Mouse (Mus musculus): Measurements from ENCODE around the gene Arl6. TPM values are rescaled to one million over a fixed set of nuclear protein-coding genes. Genes with fewer than 3 reads are reported as not detected.

Gene Arl6
- 41.6 and 43.4 TPM in 2 replicates for polyA plus RNA-seq (2016; fragmentation: Nextera tagmentation; extraction: Ambion mirVana)

- H3K27ac ChIP-seq (replicated peaks) = peak within 1 kb of the TSS; percentile 97
- peak; percentile 95 for DNase-seq (ENCODE audit: low spot score)
- H3K9me3 ChIP-seq = no peaks in the 10 kb centered on the region
- WGBS = under 1% methylated on average over 46 of the region's 46 CpGs
- H3K27me3 ChIP-seq (replicated peaks; ENCODE audit: low read depth, poor library complexity, severe bottlenecking) = no peaks in the 10 kb centered on the region
- H3K4me1 ChIP-seq = peaks cover 9% of the 10 kb centered on the region
- no peaks in the 10 kb centered on the region for H3K36me3 ChIP-seq (replicated peaks)
- peak within 1 kb of the TSS; percentile 82 for H3K4me3 ChIP-seq
These were observed at the start of gene Arl6 for GRCm38 (mm10) chr16:59639102-59639691. Arl6 (minus strand) TSS chr16:59639391.

GRCm38 (mm10) chr16:59685135-59685534 lies 45.9 kb upstream of the Arl6 start:
- no peak overlapping the region for H3K4me3 ChIP-seq
- WGBS = 82% methylated on average over 5 of the region's 5 CpGs
- no peaks in the 10 kb centered on the region for H3K4me1 ChIP-seq
- DNase-seq (ENCODE audit: low spot score) = no peak
- H3K36me3 ChIP-seq (replicated peaks) = no peaks in the 10 kb centered on the region
- H3K27me3 ChIP-seq (replicated peaks; ENCODE audit: low read depth, poor library complexity, severe bottlenecking) = no peaks in the 10 kb centered on the region
- no peaks in the 10 kb centered on the region for H3K9me3 ChIP-seq
- H3K27ac ChIP-seq (replicated peaks) = no peak overlapping the region

- H3K27me3 ChIP-seq (replicated peaks; ENCODE audit: low read depth, poor library complexity, severe bottlenecking) = no peaks in the 10 kb centered on the region
- no peak overlapping the region for H3K27ac ChIP-seq (replicated peaks)
- no peaks in the 10 kb centered on the region for H3K4me1 ChIP-seq
- H3K4me3 ChIP-seq = no peak overlapping the region
- 9% methylated on average over 8 of the region's 8 CpGs for WGBS
- peak; percentile 74 for DNase-seq (ENCODE audit: low spot score)
- H3K36me3 ChIP-seq (replicated peaks) = no peaks in the 10 kb centered on the region
- no peaks in the 10 kb centered on the region for H3K9me3 ChIP-seq
These were observed 44.2 kb upstream of the Arl6 start for GRCm38 (mm10) chr16:59683434-59683833.

- Histone ChIP-seq H3K4me3 (no peak overlapping the region), H3K4me1 (no peaks in the 10 kb centered on the region), H3K27ac (replicated peaks) (no peak overlapping the region), H3K27me3 (replicated peaks; ENCODE audit: low read depth, poor library complexity, severe bottlenecking) (no peaks in the 10 kb centered on the region), H3K36me3 (replicated peaks) (no peaks in the 10 kb centered on the region), H3K9me3 (no peaks in the 10 kb centered on the region)
- no peak for DNase-seq (ENCODE audit: low spot score)
- WGBS = 87% methylated on average over 8 of the region's 8 CpGs
These were observed 43.2 kb upstream of the Arl6 start for GRCm38 (mm10) chr16:59682216-59682891.

GRCm38 (mm10) chr16:59666938-59667337 lies 27.7 kb upstream of the Arl6 start:
- DNase-seq (ENCODE audit: low spot score) = no peak
- no peaks in the 10 kb centered on the region for H3K36me3 ChIP-seq (replicated peaks)
- no peak overlapping the region for H3K27ac ChIP-seq (replicated peaks)
- WGBS = 88% methylated on average over 2 of the region's 2 CpGs
- no peaks in the 10 kb centered on the region for H3K4me1 ChIP-seq
- H3K4me3 ChIP-seq = no peak overlapping the region
- no peaks in the 10 kb centered on the region for H3K9me3 ChIP-seq
- no peaks in the 10 kb centered on the region for H3K27me3 ChIP-seq (replicated peaks; ENCODE audit: low read depth, poor library complexity, severe bottlenecking)

- Histone ChIP-seq H3K4me3 (no peak overlapping the region), H3K4me1 (no peaks in the 10 kb centered on the region), H3K9me3 (no peaks in the 10 kb centered on the region), H3K36me3 (replicated peaks) (no peaks in the 10 kb centered on the region), H3K27ac (replicated peaks) (no peak overlapping the region), H3K27me3 (replicated peaks; ENCODE audit: low read depth, poor library complexity, severe bottlenecking) (no peaks in the 10 kb centered on the region)
- DNase-seq (ENCODE audit: low spot score) = no peak
- WGBS = 60% methylated on average over 2 of the region's 2 CpGs
These were observed 4.6 kb upstream of the Arl6 start for GRCm38 (mm10) chr16:59643766-59644165.

- DNase-seq (ENCODE audit: low spot score) = no peak
- peak overlapping the region; percentile 82; the same call in 1 of the 2 replicates for H3K4me3 ChIP-seq
- H3K36me3 ChIP-seq (replicated peaks) = no peaks in the 10 kb centered on the region
- peaks cover 9% of the 10 kb centered on the region for H3K4me1 ChIP-seq
- no peaks in the 10 kb centered on the region for H3K27me3 ChIP-seq (replicated peaks; ENCODE audit: low read depth, poor library complexity, severe bottlenecking)
- H3K27ac ChIP-seq (replicated peaks) = no peak overlapping the region
- WGBS = 87% methylated on average over 3 of the region's 3 CpGs
- H3K9me3 ChIP-seq = no peaks in the 10 kb centered on the region
These were observed 794 bp upstream of the Arl6 start for GRCm38 (mm10) chr16:59639985-59640384.

GRCm38 (mm10) chr16:59634598-59634997 lies 4.6 kb downstream of the Arl6 start:
- H3K36me3 ChIP-seq (replicated peaks) = peaks cover 25% of the 10 kb centered on the region
- peaks cover 9% of the 10 kb centered on the region for H3K4me1 ChIP-seq
- DNase-seq (ENCODE audit: low spot score) = no peak
- H3K27me3 ChIP-seq (replicated peaks; ENCODE audit: low read depth, poor library complexity, severe bottlenecking) = no peaks in the 10 kb centered on the region
- WGBS = 89% methylated on average over 2 of the region's 2 CpGs
- H3K27ac ChIP-seq (replicated peaks) = no peak overlapping the region
- no peaks in the 10 kb centered on the region for H3K9me3 ChIP-seq
- H3K4me3 ChIP-seq = no peak overlapping the region

- no peak for DNase-seq (ENCODE audit: low spot score)
- Histone ChIP-seq H3K27ac (replicated peaks) (no peak overlapping the region), H3K4me1 (no peaks in the 10 kb centered on the region), H3K36me3 (replicated peaks) (no peaks in the 10 kb centered on the region; the same call in 1 of the 2 replicates), H3K9me3 (no peaks in the 10 kb centered on the region), H3K4me3 (no peak overlapping the region), H3K27me3 (replicated peaks; ENCODE audit: low read depth, poor library complexity, severe bottlenecking) (no peaks in the 10 kb centered on the region)
- 96% methylated on average over 2 of the region's 2 CpGs for WGBS
These were observed 17.6 kb downstream of the Arl6 start for GRCm38 (mm10) chr16:59621554-59621953.

GRCm38 (mm10) chr16:59617167-59617566 lies 22.0 kb downstream of the Arl6 start:
- Histone ChIP-seq H3K27me3 (replicated peaks; ENCODE audit: low read depth, poor library complexity, severe bottlenecking) (no peaks in the 10 kb centered on the region), H3K4me3 (no peak overlapping the region), H3K9me3 (no peaks in the 10 kb centered on the region), H3K4me1 (no peaks in the 10 kb centered on the region), H3K36me3 (replicated peaks) (no peaks in the 10 kb centered on the region; the same call in 1 of the 2 replicates), H3K27ac (replicated peaks) (no peak overlapping the region)
- DNase-seq (ENCODE audit: low spot score) = no peak
- 41% methylated on average over 3 of the region's 3 CpGs for WGBS

GRCm38 (mm10) chr16:59615675-59616074 lies 23.5 kb downstream of the Arl6 start:
- Histone ChIP-seq H3K27ac (replicated peaks) (no peak overlapping the region), H3K9me3 (no peaks in the 10 kb centered on the region), H3K27me3 (replicated peaks; ENCODE audit: low read depth, poor library complexity, severe bottlenecking) (no peaks in the 10 kb centered on the region), H3K4me1 (no peaks in the 10 kb centered on the region), H3K36me3 (replicated peaks) (peaks cover 4% of the 10 kb centered on the region; the same call in 1 of the 2 replicates), H3K4me3 (no peak overlapping the region)
- DNase-seq (ENCODE audit: low spot score) = no peak
- WGBS = 84% methylated on average over 3 of the region's 3 CpGs

GRCm38 (mm10) chr16:59610750-59611149 lies 28.4 kb downstream of the Arl6 start:
- WGBS = 84% methylated on average over 1 of the region's 1 CpGs
- no peaks in the 10 kb centered on the region for H3K27me3 ChIP-seq (replicated peaks; ENCODE audit: low read depth, poor library complexity, severe bottlenecking)

More at GRCm38 (mm10) chr16:59610750-59611149, 28.4 kb downstream of the Arl6 start:
- Histone ChIP-seq H3K36me3 (replicated peaks) (peaks cover 4% of the 10 kb centered on the region; the same call in 1 of the 2 replicates), H3K9me3 (no peaks in the 10 kb centered on the region), H3K4me3 (no peak overlapping the region), H3K27ac (replicated peaks) (no peak overlapping the region), H3K4me1 (no peaks in the 10 kb centered on the region)
- DNase-seq (ENCODE audit: low spot score) = no peak

Data from embryonic facial prominence, embryonic 10.5 days (tissue).